Mouse (Mus musculus): ENCODE data around the gene Ap5b1. TPM values are rescaled to one million over a fixed set of nuclear protein-coding genes. Genes with fewer than 3 reads are reported as not detected.
A peak's percentile ranks its signal among the peaks of the same experiment; 100 is the strongest.

Ap5b1 gene
- polyA plus RNA-seq (2016; fragmentation: Nextera tagmentation; extraction: Ambion mirVana): 1.6 TPM in 2 replicates

- H3K4me2 ChIP-seq: peak within 1 kb of the TSS; percentile 91
- peak within 1 kb of the TSS; percentile 76 for H3K9ac ChIP-seq
- peak; percentile 90 for ATAC-seq (ENCODE audit: low FRiP score)
- peaks cover 20% of the 10 kb centered on the region for H3K4me1 ChIP-seq
- H3K27me3 ChIP-seq: peaks cover 59% of the 10 kb centered on the region
- H3K4me3 ChIP-seq (replicated peaks): peak within 1 kb of the TSS; percentile 68
- no peaks in the 10 kb centered on the region for H3K9me3 ChIP-seq
- peak within 1 kb of the TSS; percentile 85 for H3K27ac ChIP-seq
- no peaks in the 10 kb centered on the region for H3K36me3 ChIP-seq (replicated peaks)
- WGBS: under 1% methylated on average over 91 of the region's 102 CpGs
Measured at GRCm38 (mm10) chr19:5567534-5568469, at the start of gene Ap5b1. Gene Ap5b1, plus strand, starts transcription at chr19:5568025.

DNA sequence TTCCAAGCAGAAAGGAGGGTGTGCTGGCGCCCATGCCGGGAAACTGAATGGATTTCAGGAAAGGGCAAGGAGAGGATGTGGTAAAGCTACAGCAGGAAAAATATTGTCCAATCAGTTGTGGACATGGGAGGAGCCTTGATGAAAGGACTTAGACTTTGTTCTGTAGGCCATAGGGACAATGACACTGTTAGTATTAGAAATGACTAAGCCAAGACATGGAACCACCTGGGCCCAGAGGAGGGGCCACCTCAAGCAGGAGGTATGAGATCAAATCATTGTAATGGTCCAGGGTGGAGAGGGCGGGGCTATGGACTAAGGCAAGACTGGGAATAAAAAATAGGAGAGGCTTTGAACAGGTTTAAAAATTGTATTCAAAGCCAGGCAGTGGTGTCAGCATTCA is 49.1 kb upstream of the Ap5b1 start:
- no peak for ATAC-seq (ENCODE audit: low FRiP score)
- Histone ChIP-seq H3K4me1 (no peaks in the 10 kb centered on the region), H3K36me3 (replicated peaks) (no peaks in the 10 kb centered on the region), H3K4me3 (replicated peaks) (no peak overlapping the region), H3K27me3 (no peaks in the 10 kb centered on the region), H3K4me2 (no peak overlapping the region), H3K9ac (no peak overlapping the region), H3K27ac (no peak overlapping the region), H3K9me3 (no peaks in the 10 kb centered on the region)
- 87% methylated on average over 3 of the region's 3 CpGs for WGBS

DNA sequence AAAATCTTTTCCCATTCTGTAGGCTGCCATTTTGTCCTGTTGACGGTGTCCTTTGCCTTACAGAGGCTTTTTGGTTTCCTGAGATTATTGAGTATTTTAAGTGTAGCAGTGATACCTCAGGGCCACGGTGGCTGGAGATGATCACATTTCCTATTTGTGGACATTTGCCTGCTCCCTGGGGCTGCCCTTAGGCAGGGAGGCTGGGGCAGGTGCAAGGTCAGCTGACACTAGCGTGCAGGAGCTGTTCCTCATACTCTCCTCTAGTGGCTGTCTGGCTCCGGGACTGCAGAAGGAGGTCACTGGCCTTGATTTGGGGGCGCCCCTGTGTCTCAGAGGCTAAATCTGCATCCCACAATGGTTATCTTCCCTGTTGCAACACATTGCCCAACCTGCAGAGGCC is 42.6 kb upstream of the Ap5b1 start:
- H3K27me3 ChIP-seq: peaks cover 12% of the 10 kb centered on the region; the same call in 1 of the 2 replicates
- no peak overlapping the region for H3K27ac ChIP-seq
- H3K9me3 ChIP-seq: no peaks in the 10 kb centered on the region
- H3K9ac ChIP-seq: no peak overlapping the region
- H3K36me3 ChIP-seq (replicated peaks): no peaks in the 10 kb centered on the region
- no peak for ATAC-seq (ENCODE audit: low FRiP score)
- H3K4me3 ChIP-seq (replicated peaks): no peak overlapping the region
- 68% methylated on average over 5 of the region's 5 CpGs for WGBS
- H3K4me2 ChIP-seq: no peak overlapping the region
- H3K4me1 ChIP-seq: peaks cover 9% of the 10 kb centered on the region

- peaks cover 13% of the 10 kb centered on the region for H3K4me1 ChIP-seq
- H3K4me3 ChIP-seq (replicated peaks): 0 out of 2 replicates have a peak overlapping the region, but pooled peaks have one; percentile 3
- H3K36me3 ChIP-seq (replicated peaks): no peaks in the 10 kb centered on the region
- no peak overlapping the region for H3K27ac ChIP-seq
- no peak overlapping the region for H3K9ac ChIP-seq
- H3K9me3 ChIP-seq: no peaks in the 10 kb centered on the region
- ATAC-seq (ENCODE audit: low FRiP score): peak; percentile 88
- H3K4me2 ChIP-seq: peak overlapping the region; percentile 25
- peaks cover 26% of the 10 kb centered on the region for H3K27me3 ChIP-seq
- 13% methylated on average over 20 of the region's 20 CpGs for WGBS
Measured at GRCm38 (mm10) chr19:5529325-5530137, 38.3 kb upstream of the Ap5b1 start.

DNA sequence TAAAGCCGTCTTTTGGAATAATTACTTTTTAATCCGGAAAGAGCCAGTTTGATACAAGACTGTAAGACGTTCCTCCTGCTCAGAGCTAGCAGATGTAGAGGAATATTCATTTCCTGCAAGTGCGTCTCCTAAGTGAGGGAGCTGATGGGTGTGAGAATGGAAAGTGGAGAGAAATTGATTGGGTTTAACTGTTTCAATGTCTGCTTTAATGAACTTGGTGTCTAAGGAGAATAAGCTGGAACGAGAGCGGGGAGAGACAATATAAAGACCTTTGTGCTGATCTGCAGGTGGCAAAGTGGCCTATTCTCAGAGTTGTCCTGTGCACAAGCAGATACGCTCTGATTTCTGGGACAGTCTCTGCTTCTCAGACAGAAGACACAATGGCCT is 37.7 kb upstream of the Ap5b1 start:
- WGBS: 21% methylated on average over 7 of the region's 7 CpGs
- H3K4me3 ChIP-seq (replicated peaks): no peak overlapping the region
- H3K27me3 ChIP-seq: peaks cover 31% of the 10 kb centered on the region
- no peaks in the 10 kb centered on the region for H3K36me3 ChIP-seq (replicated peaks)
- H3K9me3 ChIP-seq: no peaks in the 10 kb centered on the region
- no peak overlapping the region for H3K4me2 ChIP-seq
- peaks cover 13% of the 10 kb centered on the region for H3K4me1 ChIP-seq
- H3K27ac ChIP-seq: no peak overlapping the region
- H3K9ac ChIP-seq: no peak overlapping the region
- no peak for ATAC-seq (ENCODE audit: low FRiP score)

- H3K4me2 ChIP-seq: no peak overlapping the region
- no peaks in the 10 kb centered on the region for H3K36me3 ChIP-seq (replicated peaks)
- H3K4me3 ChIP-seq (replicated peaks): no peak overlapping the region
- H3K27ac ChIP-seq: no peak overlapping the region
- WGBS: 79% methylated on average over 8 of the region's 8 CpGs
- peaks cover 13% of the 10 kb centered on the region for H3K4me1 ChIP-seq
- ATAC-seq (ENCODE audit: low FRiP score): no peak
- no peaks in the 10 kb centered on the region for H3K9me3 ChIP-seq
- H3K27me3 ChIP-seq: peaks cover 31% of the 10 kb centered on the region
- no peak overlapping the region for H3K9ac ChIP-seq
Measured at GRCm38 (mm10) chr19:5532520-5532919, 35.3 kb upstream of the Ap5b1 start.

DNA sequence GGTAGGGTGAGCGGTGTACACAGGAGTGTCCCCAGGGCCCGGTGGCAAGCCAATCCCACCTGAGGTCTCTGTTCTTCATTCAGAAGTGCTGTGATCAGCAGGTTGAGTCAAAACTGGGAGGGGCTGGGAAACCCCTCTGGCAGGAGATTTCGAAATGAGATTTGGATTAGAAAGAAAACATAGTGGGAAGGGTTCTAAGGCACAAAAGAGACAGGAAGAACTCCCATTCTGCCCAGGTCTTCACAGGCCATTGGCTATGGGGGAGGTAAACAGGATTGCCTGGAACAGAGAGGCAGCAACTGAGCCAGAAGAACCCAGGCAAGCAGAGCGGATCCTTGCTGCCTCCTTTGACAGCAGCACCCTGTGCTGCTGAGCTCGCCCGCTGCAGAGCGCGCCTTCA is 29.0 kb upstream of the Ap5b1 start:
- Histone ChIP-seq H3K27ac (no peak overlapping the region), H3K27me3 (peaks cover 10% of the 10 kb centered on the region; the same call in 1 of the 2 replicates), H3K4me2 (no peak overlapping the region), H3K9me3 (no peaks in the 10 kb centered on the region), H3K4me3 (replicated peaks) (no peak overlapping the region), H3K4me1 (no peaks in the 10 kb centered on the region), H3K9ac (no peak overlapping the region), H3K36me3 (replicated peaks) (no peaks in the 10 kb centered on the region)
- 71% methylated on average over 8 of the region's 8 CpGs for WGBS
- no peak for ATAC-seq (ENCODE audit: low FRiP score)

- H3K27me3 ChIP-seq: peaks cover 8% of the 10 kb centered on the region; the same call in 1 of the 2 replicates
- no peak overlapping the region for H3K9ac ChIP-seq
- H3K9me3 ChIP-seq: no peaks in the 10 kb centered on the region
- H3K4me3 ChIP-seq (replicated peaks): no peak overlapping the region
- no peaks in the 10 kb centered on the region for H3K4me1 ChIP-seq
- no peak overlapping the region for H3K4me2 ChIP-seq
- WGBS: 93% methylated on average over 9 of the region's 9 CpGs
- no peak overlapping the region for H3K27ac ChIP-seq
- no peaks in the 10 kb centered on the region for H3K36me3 ChIP-seq (replicated peaks)
- no peak for ATAC-seq (ENCODE audit: low FRiP score)
Measured at GRCm38 (mm10) chr19:5543362-5543761, 24.5 kb upstream of the Ap5b1 start.

DNA sequence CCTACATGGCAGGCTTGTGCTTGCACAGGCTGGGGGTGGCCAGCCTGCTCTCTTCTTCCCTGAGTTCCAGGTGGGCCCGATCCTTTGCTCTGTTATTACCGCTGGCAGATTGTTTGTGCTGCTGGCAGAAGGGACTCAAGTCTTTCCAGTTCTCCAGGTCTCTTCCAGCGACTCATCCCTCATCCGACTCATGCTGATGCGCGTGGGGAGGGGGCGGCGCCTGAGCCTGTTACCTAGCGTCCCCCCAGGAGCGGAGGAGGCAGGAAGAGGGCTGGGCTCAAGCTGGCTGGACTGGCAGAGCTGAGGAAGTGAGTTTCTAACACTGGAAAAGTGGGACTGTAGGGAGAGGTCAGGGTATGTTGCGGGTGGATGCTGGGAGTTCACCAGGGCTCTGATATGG is 23.8 kb upstream of the Ap5b1 start:
- H3K27me3 ChIP-seq: peaks cover 8% of the 10 kb centered on the region; the same call in 1 of the 2 replicates
- no peaks in the 10 kb centered on the region for H3K9me3 ChIP-seq
- no peak overlapping the region for H3K4me2 ChIP-seq
- no peaks in the 10 kb centered on the region for H3K36me3 ChIP-seq (replicated peaks)
- H3K9ac ChIP-seq: no peak overlapping the region
- H3K27ac ChIP-seq: no peak overlapping the region
- no peaks in the 10 kb centered on the region for H3K4me1 ChIP-seq
- WGBS: 59% methylated on average over 11 of the region's 11 CpGs
- no peak overlapping the region for H3K4me3 ChIP-seq (replicated peaks)
- no peak for ATAC-seq (ENCODE audit: low FRiP score)

- H3K9me3 ChIP-seq: no peaks in the 10 kb centered on the region
- no peak overlapping the region for H3K9ac ChIP-seq
- no peak overlapping the region for H3K4me3 ChIP-seq (replicated peaks)
- no peak for ATAC-seq (ENCODE audit: low FRiP score)
- no peak overlapping the region for H3K4me2 ChIP-seq
- no peaks in the 10 kb centered on the region for H3K4me1 ChIP-seq
- no peaks in the 10 kb centered on the region for H3K36me3 ChIP-seq (replicated peaks)
- 81% methylated on average over 4 of the region's 4 CpGs for WGBS
- H3K27ac ChIP-seq: no peak overlapping the region
- peaks cover 11% of the 10 kb centered on the region for H3K27me3 ChIP-seq
Measured at GRCm38 (mm10) chr19:5547471-5548056, 20.3 kb upstream of the Ap5b1 start.

GRCm38 (mm10) chr19:5553802-5554201 is 14.0 kb upstream of the Ap5b1 start:
- WGBS: 59% methylated on average over 8 of the region's 8 CpGs
- no peak for ATAC-seq (ENCODE audit: low FRiP score)
- Histone ChIP-seq H3K9ac (no peak overlapping the region), H3K27me3 (peaks cover 53% of the 10 kb centered on the region), H3K4me3 (replicated peaks) (no peak overlapping the region), H3K36me3 (replicated peaks) (no peaks in the 10 kb centered on the region), H3K9me3 (no peaks in the 10 kb centered on the region), H3K4me1 (no peaks in the 10 kb centered on the region), H3K27ac (no peak overlapping the region), H3K4me2 (no peak overlapping the region)

- Histone ChIP-seq H3K4me2 (no peak overlapping the region), H3K27me3 (peaks cover 57% of the 10 kb centered on the region), H3K36me3 (replicated peaks) (no peaks in the 10 kb centered on the region), H3K4me3 (replicated peaks) (no peak overlapping the region), H3K4me1 (no peaks in the 10 kb centered on the region), H3K9ac (no peak overlapping the region), H3K9me3 (no peaks in the 10 kb centered on the region), H3K27ac (no peak overlapping the region)
- ATAC-seq (ENCODE audit: low FRiP score): no peak
- 75% methylated on average over 14 of the region's 14 CpGs for WGBS
Measured at GRCm38 (mm10) chr19:5554212-5554611, 13.6 kb upstream of the Ap5b1 start.

All from forebrain, embryonic 12.5 days (tissue).